Mouse (Mus musculus): ENCODE results near the gene Ntsr2. TPM values are rescaled to one million over a fixed set of nuclear protein-coding genes. Genes with fewer than 3 reads are reported as not detected.

Ntsr2 gene
- polyA plus RNA-seq, 1 experiment = not detected

- no peak overlapping the region for H3K27ac ChIP-seq (ENCODE audit: insufficient read depth, low read depth, low read length)
- no peaks in the 10 kb centered on the region for H3K4me1 ChIP-seq (ENCODE audit: control insufficient read depth, insufficient read depth, low read length)
- TF ChIP-seq POLR2A (IDR thresholded peaks at IDR 0.05; ENCODE audit: borderline replicate concordance, low read depth, low read length) = no peak
- TF ChIP-seq CTCF (IDR thresholded peaks at IDR 0.05; ENCODE audit: low read depth, low read length) = no peak
- H3K4me3 ChIP-seq (ENCODE audit: insufficient read depth, low read length) = no peak overlapping the region
Measured at GRCm38 (mm10) chr12:16646780-16647409, 6.3 kb upstream of the Ntsr2 start.

GRCm38 (mm10) chr12:16648273-16648672, 4.9 kb upstream of the Ntsr2 start:
- H3K27ac ChIP-seq (ENCODE audit: insufficient read depth, low read depth, low read length) = no peak overlapping the region
- no peak for TF ChIP-seq POLR2A (IDR thresholded peaks at IDR 0.05; ENCODE audit: borderline replicate concordance, low read depth, low read length)
- TF ChIP-seq CTCF (IDR thresholded peaks at IDR 0.05; ENCODE audit: low read depth, low read length) = no peak
- no peak overlapping the region for H3K4me3 ChIP-seq (ENCODE audit: insufficient read depth, low read length)
- H3K4me1 ChIP-seq (ENCODE audit: control insufficient read depth, insufficient read depth, low read length) = no peaks in the 10 kb centered on the region

DNA sequence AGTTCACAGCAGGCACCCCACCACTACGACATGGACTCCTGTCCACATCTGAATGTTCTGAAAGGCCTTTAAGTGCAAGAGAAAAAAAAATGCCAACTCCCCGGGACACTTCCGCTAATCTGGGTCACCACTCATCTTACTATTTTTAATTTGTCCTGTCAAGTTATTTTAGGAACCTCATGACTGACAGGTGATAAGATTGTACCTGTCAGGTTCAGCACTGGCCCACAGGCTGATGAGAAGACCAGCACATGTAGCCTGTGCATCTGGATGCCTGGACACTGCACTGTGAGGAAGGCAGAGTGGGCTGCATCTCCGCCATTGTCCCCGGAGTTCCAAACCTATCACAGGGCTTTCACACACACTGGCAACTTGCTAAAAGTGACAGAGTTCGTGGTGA, 3.4 kb upstream of the Ntsr2 start:
- no peak overlapping the region for H3K4me3 ChIP-seq (ENCODE audit: insufficient read depth, low read length)
- TF ChIP-seq POLR2A (IDR thresholded peaks at IDR 0.05; ENCODE audit: borderline replicate concordance, low read depth, low read length) (no peak), CTCF (IDR thresholded peaks at IDR 0.05; ENCODE audit: low read depth, low read length) (no peak)
- H3K4me1 ChIP-seq (ENCODE audit: control insufficient read depth, insufficient read depth, low read length) = no peaks in the 10 kb centered on the region
- no peak overlapping the region for H3K27ac ChIP-seq (ENCODE audit: insufficient read depth, low read depth, low read length)

- Histone ChIP-seq H3K4me1 (ENCODE audit: control insufficient read depth, insufficient read depth, low read length) (no peaks in the 10 kb centered on the region), H3K27ac (ENCODE audit: insufficient read depth, low read depth, low read length) (no peak overlapping the region), H3K4me3 (ENCODE audit: insufficient read depth, low read length) (no peak overlapping the region)
- TF ChIP-seq POLR2A (IDR thresholded peaks at IDR 0.05; ENCODE audit: borderline replicate concordance, low read depth, low read length) (no peak), CTCF (IDR thresholded peaks at IDR 0.05; ENCODE audit: low read depth, low read length) (no peak)
Measured at GRCm38 (mm10) chr12:16655604-16656003, 2.4 kb downstream of the Ntsr2 start.

- Histone ChIP-seq H3K27ac (ENCODE audit: insufficient read depth, low read depth, low read length) (no peak overlapping the region), H3K4me3 (ENCODE audit: insufficient read depth, low read length) (no peak overlapping the region), H3K4me1 (ENCODE audit: control insufficient read depth, insufficient read depth, low read length) (no peaks in the 10 kb centered on the region)
- no peak for TF ChIP-seq CTCF (IDR thresholded peaks at IDR 0.05; ENCODE audit: low read depth, low read length)
Measured at GRCm38 (mm10) chr12:16656906-16657875, 4.0 kb downstream of the Ntsr2 start.

- Histone ChIP-seq H3K4me3 (ENCODE audit: insufficient read depth, low read length) (no peak overlapping the region), H3K4me1 (ENCODE audit: control insufficient read depth, insufficient read depth, low read length) (no peaks in the 10 kb centered on the region), H3K27ac (ENCODE audit: insufficient read depth, low read depth, low read length) (no peak overlapping the region)
- TF ChIP-seq CTCF (IDR thresholded peaks at IDR 0.05; ENCODE audit: low read depth, low read length) (no peak), POLR2A (IDR thresholded peaks at IDR 0.05; ENCODE audit: borderline replicate concordance, low read depth, low read length) (no peak)
Measured at GRCm38 (mm10) chr12:16661459-16661858, 8.3 kb downstream of the Ntsr2 start.

DNA sequence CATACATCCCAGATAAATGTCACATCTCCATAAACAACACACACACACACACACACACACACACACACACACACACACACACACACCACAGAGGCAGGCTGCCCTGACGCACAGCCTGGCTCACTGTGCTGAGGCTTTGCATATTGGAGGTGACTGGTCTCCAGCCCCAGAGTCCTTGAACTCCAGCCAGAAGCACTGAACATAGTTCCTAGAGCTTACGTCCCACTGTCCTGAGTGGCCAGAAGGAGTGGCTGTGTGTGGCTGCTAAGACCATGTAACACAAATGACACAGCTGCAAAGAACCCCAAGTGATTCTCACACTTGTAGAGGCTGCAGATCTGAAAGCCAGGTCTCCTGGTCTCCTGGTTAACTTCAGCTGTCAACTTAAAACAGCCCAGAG, 8.8 kb downstream of the Ntsr2 start:
- Histone ChIP-seq H3K27ac (ENCODE audit: insufficient read depth, low read depth, low read length) (no peak overlapping the region), H3K4me1 (ENCODE audit: control insufficient read depth, insufficient read depth, low read length) (no peaks in the 10 kb centered on the region), H3K4me3 (ENCODE audit: insufficient read depth, low read length) (no peak overlapping the region)
- TF ChIP-seq CTCF (IDR thresholded peaks at IDR 0.05; ENCODE audit: low read depth, low read length) (no peak), POLR2A (IDR thresholded peaks at IDR 0.05; ENCODE audit: borderline replicate concordance, low read depth, low read length) (no peak)

DNA sequence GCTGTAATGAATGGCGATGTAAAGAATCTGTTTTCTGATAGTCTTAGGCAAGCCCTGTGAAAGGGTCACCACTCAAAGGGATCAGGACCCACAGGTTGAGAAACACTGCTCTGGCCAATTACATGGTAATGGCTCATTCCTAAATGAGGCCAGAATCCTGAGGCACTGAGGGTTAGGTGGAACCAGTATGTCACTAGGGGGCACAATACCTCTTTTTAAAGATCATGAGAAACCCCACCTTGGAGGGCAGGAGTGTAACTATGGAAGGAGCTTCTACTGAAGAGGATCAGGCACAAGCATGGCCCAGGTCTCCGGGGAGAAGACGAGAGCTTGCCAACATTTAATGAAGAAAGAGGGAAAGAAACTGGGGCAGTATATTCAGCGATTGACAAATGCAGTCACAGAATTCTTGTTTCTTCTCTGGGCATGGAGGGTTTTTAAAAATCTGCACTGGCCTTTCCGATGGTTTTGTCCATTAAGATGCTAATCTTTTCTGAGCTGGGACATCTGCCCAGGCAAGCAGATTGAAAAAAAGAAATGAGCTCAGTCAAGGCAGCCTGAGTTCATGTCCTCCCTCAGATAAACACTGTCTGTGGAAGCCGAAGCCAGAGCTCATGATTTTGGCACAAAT, 9.9 kb downstream of the Ntsr2 start:
- TF ChIP-seq POLR2A (IDR thresholded peaks at IDR 0.05; ENCODE audit: borderline replicate concordance, low read depth, low read length) (no peak), CTCF (IDR thresholded peaks at IDR 0.05; ENCODE audit: low read depth, low read length) (no peak)
- Histone ChIP-seq H3K27ac (ENCODE audit: insufficient read depth, low read depth, low read length) (no peak overlapping the region), H3K4me1 (ENCODE audit: control insufficient read depth, insufficient read depth, low read length) (no peaks in the 10 kb centered on the region), H3K4me3 (ENCODE audit: insufficient read depth, low read length) (no peak overlapping the region)

GRCm38 (mm10) chr12:16665022-16665421, 11.8 kb downstream of the Ntsr2 start:
- H3K4me1 ChIP-seq (ENCODE audit: control insufficient read depth, insufficient read depth, low read length) = no peaks in the 10 kb centered on the region
- H3K4me3 ChIP-seq (ENCODE audit: insufficient read depth, low read length) = no peak overlapping the region
- TF ChIP-seq POLR2A (IDR thresholded peaks at IDR 0.05; ENCODE audit: borderline replicate concordance, low read depth, low read length) (no peak), CTCF (IDR thresholded peaks at IDR 0.05; ENCODE audit: low read depth, low read length) (no peak)
- H3K27ac ChIP-seq (ENCODE audit: insufficient read depth, low read depth, low read length) = no peak overlapping the region

DNA sequence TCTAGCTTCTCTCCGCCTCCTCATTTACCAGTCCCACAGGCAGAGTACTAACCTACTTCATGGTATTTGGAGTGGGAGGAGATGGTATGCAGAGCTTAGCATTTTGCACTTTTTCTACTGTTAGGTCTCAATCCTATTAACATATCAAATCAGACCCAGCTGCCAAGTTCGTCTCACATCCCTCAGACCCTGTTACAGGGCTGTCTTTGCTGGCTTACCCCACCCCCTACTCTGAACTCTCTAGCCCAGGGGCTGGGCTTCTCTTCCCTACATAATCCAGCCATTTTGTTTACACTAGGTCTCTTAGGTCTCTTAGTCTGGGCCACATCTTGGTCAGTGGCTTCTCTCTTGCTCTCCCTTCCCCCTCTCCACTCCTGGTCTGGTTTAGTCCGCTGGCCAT, 16.0 kb downstream of the Ntsr2 start:
- TF ChIP-seq CTCF (IDR thresholded peaks at IDR 0.05; ENCODE audit: low read depth, low read length) = no peak
- H3K4me3 ChIP-seq (ENCODE audit: insufficient read depth, low read length) = no peak overlapping the region

More for the DNA sequence above, 16.0 kb downstream of the Ntsr2 start:
- Histone ChIP-seq H3K4me1 (ENCODE audit: control insufficient read depth, insufficient read depth, low read length) (no peaks in the 10 kb centered on the region), H3K27ac (ENCODE audit: insufficient read depth, low read depth, low read length) (no peak overlapping the region)

Data from bone marrow macrophage, adult 2 months (primary cell).